Mouse (Mus musculus) embryonic facial prominence, embryonic 12.5 days (tissue): ENCODE measurements around the gene Zfp551. TPM values are rescaled to one million over a fixed set of nuclear protein-coding genes. Genes with fewer than 3 reads are reported as not detected.

Experiments used
- ATAC-seq: fragments of 200-750 bp; cut with Nextera tagmentation; 2 replicates; pipeline ENCODE4 v1.8.0; 2017; ENCODE audit not compliant: insufficient number of reproducible peaks, insufficient read depth, low FRiP score, low TSS enrichment
- H3K27ac ChIP-seq: fragments of 300-500 bp; sonication (generic); 2 replicates; pipeline ENCODE4 v1.5.1; 2016; ENCODE audit warnings: mild to moderate bottlenecking
- H3K27me3 ChIP-seq: fragments of 300-500 bp; sonication (generic); 2 replicates; pipeline ENCODE4 v1.6.1; 2016; ENCODE audit warnings: mild to moderate bottlenecking, moderate library complexity
- H3K36me3 ChIP-seq: fragments of 300-500 bp; sonication (generic); 2 replicates; pipeline ENCODE4 v1.6.1; 2016; ENCODE audit warnings: mild to moderate bottlenecking
- H3K4me1 ChIP-seq: fragments of 300-500 bp; sonication (generic); 2 replicates; pipeline ENCODE4 v1.6.1; 2016
- H3K4me2 ChIP-seq: fragments of 300-500 bp; sonication (generic); replicated peaks from 2 replicates; pipeline ENCODE4 v1.6.1; 2016; ENCODE audit warnings: mild to moderate bottlenecking, moderate library complexity
- H3K4me3 ChIP-seq: fragments of 300-500 bp; sonication (generic); 2 replicates; pipeline ENCODE4 v1.5.1; 2016; ENCODE audit warnings: mild to moderate bottlenecking
- H3K9ac ChIP-seq: fragments of 300-500 bp; sonication (generic); 2 replicates; pipeline ENCODE4 v1.6.1; 2016; ENCODE audit warnings: mild to moderate bottlenecking, moderate library complexity
- H3K9me3 ChIP-seq: fragments of 300-500 bp; sonication (generic); 2 replicates; pipeline ENCODE4 v1.6.1; 2016; ENCODE audit warnings: mild to moderate bottlenecking, moderate library complexity
- WGBS: fragments of 180-500 bp; shearing (Covaris S2); methylation state at CpG from one replicate; pipeline ENCODE4 v1.1.7; 2016; 5-methylcytosine and 5-hydroxymethylcytosine counted together
- polyA plus RNA-seq: library from polyadenylated mRNA; unstranded; fragments of >200 nt; fragmentation: Nextera tagmentation; extraction: Ambion mirVana; gene quantifications from 2 replicates; pipeline ENCODE4 v1.2.1, GENCODE M21; 2016

Gene Zfp551
- 5.4 and 5.8 TPM in 2 replicates for polyA plus RNA-seq

- Histone ChIP-seq H3K4me2 (peak within 1 kb of the TSS; percentile 64), H3K36me3 (0 out of 2 replicates have a peak, but pooled peaks cover 2% of the 10 kb centered on the region), H3K27ac (peak within 1 kb of the TSS; percentile 60; the same call in 1 of the 2 replicates), H3K4me1 (no peaks in the 10 kb centered on the region), H3K9me3 (no peaks in the 10 kb centered on the region), H3K27me3 (no peaks in the 10 kb centered on the region), H3K4me3 (peak within 1 kb of the TSS; percentile 66), H3K9ac (peak within 1 kb of the TSS; percentile 78)
- WGBS = under 1% methylated on average over 27 of the region's 27 CpGs
- ATAC-seq = peak; percentile 92
Observed at GRCm38 (mm10) chr7:12422245-12422849, at the start of gene Zfp551. Zfp551 (minus strand) TSS chr7:12422751.

DNA sequence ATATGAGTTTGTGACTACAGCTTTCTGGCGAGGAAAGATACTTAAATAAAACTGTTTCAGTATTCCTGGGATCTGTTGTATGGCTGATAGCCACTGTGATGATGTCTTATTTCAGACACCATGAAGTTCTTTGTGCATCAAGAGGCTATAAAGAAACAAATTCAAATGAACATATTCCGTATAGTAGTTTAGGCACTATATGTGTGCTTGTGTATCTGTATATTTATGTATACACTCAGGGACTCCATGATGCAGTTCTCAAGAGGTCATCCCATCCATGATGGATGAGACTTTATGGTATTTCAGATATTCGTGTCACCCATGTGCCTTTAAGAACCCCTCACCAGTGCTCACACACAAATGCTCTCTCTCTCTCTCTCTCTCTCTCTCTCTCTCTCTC, 304 bp upstream of the Zfp551 start:
- Histone ChIP-seq H3K4me2 (peak overlapping the region; percentile 64; the same call in 1 of the 2 replicates), H3K4me3 (peak overlapping the region; percentile 66), H3K27me3 (no peaks in the 10 kb centered on the region), H3K4me1 (no peaks in the 10 kb centered on the region), H3K9me3 (no peaks in the 10 kb centered on the region), H3K27ac (no peak overlapping the region), H3K36me3 (no peaks in the 10 kb centered on the region), H3K9ac (no peak overlapping the region)
- WGBS = 61% methylated on average over 3 of the region's 3 CpGs
- peak; percentile 18; the same call in 1 of the 2 replicates for ATAC-seq

DNA sequence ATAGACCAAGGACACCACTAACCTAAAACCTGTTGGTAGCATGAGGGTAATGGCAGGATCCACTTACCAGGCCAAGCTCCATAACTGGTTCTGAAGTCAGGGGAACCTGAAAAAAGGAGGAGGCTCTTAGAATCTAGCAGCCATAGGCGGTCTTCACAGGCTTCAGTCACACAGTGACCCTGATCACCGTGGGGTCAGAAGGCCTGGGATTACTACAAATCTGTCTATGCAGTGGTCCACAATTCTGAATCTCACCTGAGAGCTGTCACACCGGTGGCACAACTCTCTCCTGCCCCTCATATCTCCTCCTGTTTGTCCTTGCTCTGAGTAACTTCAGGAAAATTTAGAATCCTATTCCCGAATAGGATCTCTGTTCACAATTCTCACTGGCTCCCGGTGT, 810 bp downstream of the Zfp551 start:
- peaks cover 9% of the 10 kb centered on the region for H3K36me3 ChIP-seq
- peak overlapping the region; percentile 78 for H3K9ac ChIP-seq
- peak overlapping the region; percentile 66 for H3K4me3 ChIP-seq
- no peak overlapping the region for H3K27ac ChIP-seq
- no peaks in the 10 kb centered on the region for H3K9me3 ChIP-seq
- 59% methylated on average over 5 of the region's 5 CpGs for WGBS
- H3K4me1 ChIP-seq = no peaks in the 10 kb centered on the region
- peak overlapping the region; percentile 64 for H3K4me2 ChIP-seq
- ATAC-seq = peak; percentile 23; the same call in 1 of the 2 replicates
- H3K27me3 ChIP-seq = no peaks in the 10 kb centered on the region

DNA sequence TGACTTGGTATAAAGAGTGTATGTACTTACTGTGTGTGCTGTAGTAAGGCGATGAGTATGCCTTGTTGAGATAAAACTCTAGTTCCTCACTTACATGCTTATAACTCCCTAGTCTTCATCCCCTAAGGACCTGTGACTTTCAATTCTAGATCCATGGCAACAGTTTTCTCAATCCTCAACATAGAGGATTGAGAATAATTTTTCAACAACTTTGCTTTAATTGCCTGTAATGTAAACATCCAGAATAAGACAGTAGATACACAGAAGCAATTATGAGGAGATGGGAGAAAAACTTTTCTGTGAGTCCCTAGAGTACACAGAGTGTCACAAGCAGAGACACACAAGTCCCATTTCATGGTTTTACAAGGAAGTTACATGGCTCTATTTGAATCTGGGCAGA, 53.4 kb downstream of the Zfp551 start, which contains the start of gene Vmn1r84:
TSS of gene Vmn1r84 (minus strand) at position 101 of the 400 bp plus-strand sequence.
- 56% methylated on average over 1 of the region's 1 CpGs for WGBS
- ATAC-seq = no peak
- Histone ChIP-seq H3K4me2 (no peak within 1 kb of the TSS), H3K4me3 (no peak within 1 kb of the TSS), H3K4me1 (no peaks in the 10 kb centered on the region), H3K9me3 (no peaks in the 10 kb centered on the region), H3K27ac (no peak within 1 kb of the TSS), H3K27me3 (no peaks in the 10 kb centered on the region), H3K9ac (no peak within 1 kb of the TSS), H3K36me3 (no peaks in the 10 kb centered on the region)

Other genes starting within 250 kb of the Zfp551 start
- not detected in 2 replicates for gene Vmn1r80, start 233.5 kb downstream of the Zfp551 start, polyA plus RNA-seq
- gene Vmn1r81, start 154.5 kb downstream of the Zfp551 start, polyA plus RNA-seq = not detected in 2 replicates
- gene Vmn1r82, start 122.3 kb downstream of the Zfp551 start, polyA plus RNA-seq = not detected in 2 replicates
- gene Vmn1r83, start 93.3 kb downstream of the Zfp551 start, polyA plus RNA-seq = not detected in 2 replicates
- not detected in 2 replicates for gene Vmn1r84, start 53.5 kb downstream of the Zfp551 start, polyA plus RNA-seq
- gene Zfp606, start 55.5 kb upstream of the Zfp551 start, polyA plus RNA-seq = 36.1 and 38.2 TPM in 2 replicates
- not detected in 2 replicates for gene 2900092C05Rik, start 89.8 kb upstream of the Zfp551 start, polyA plus RNA-seq
- not detected in 2 replicates for gene Vmn2r53, start 186.0 kb upstream of the Zfp551 start, polyA plus RNA-seq
- not detected in 2 replicates for gene Vmn2r54, start 217.6 kb upstream of the Zfp551 start, polyA plus RNA-seq